Mouse (Mus musculus) lung, adult 2 months (tissue): ENCODE measurements around the gene Pthlh. TPM values are rescaled to one million over a fixed set of nuclear protein-coding genes. Genes with fewer than 3 reads are reported as not detected.

Experiments used
- DNase-seq: peaks from one replicate; pipeline ENCODE4 v3.0.0; 2022
- H3K4me1 ChIP-seq: fragments of 200-500 bp; 2 replicates; pipeline ENCODE4 v1.6.1; 2011; ENCODE audit warnings: low read length; ENCODE audit not compliant: control insufficient read depth, insufficient read depth
- H3K4me3 ChIP-seq: fragments of 200-500 bp; replicated peaks from 2 replicates; pipeline ENCODE3; 2011; ENCODE audit warnings: low read depth, mild to moderate bottlenecking, control low read depth, low read length; ENCODE audit errors: extremely low read depth
- CTCF ChIP-seq: fragments of 200-500 bp; IDR thresholded peaks from 2 replicates; pipeline ENCODE4 v1.5.1; 2011; ENCODE audit warnings: mild to moderate bottlenecking, low read length, control low read depth; ENCODE audit not compliant: insufficient read depth
- POLR2A ChIP-seq: fragments of 200-500 bp; IDR thresholded peaks from 2 replicates; pipeline ENCODE4 v1.6.1; 2011; ENCODE audit warnings: low read depth, mild to moderate bottlenecking, control low read depth, low read length, borderline replicate concordance; ENCODE audit errors: extremely low read depth
- WGBS: fragments of 180-500 bp; shearing (Covaris S2); methylation state at CpG from one replicate; pipeline ENCODE4 v1.1.7; 2018; 5-methylcytosine and 5-hydroxymethylcytosine counted together
- polyA plus RNA-seq: library from polyadenylated mRNA; depleted of rRNA; stranded (reverse); fragments of >200 nt; gene quantifications from 2 replicates; pipeline ENCODE4 v1.2.3, GENCODE M21; 2012; rRNA removed

Gene Pthlh
- polyA plus RNA-seq, 1 experiment = 0.76 TPM

- 61% methylated on average over 5 of the region's 5 CpGs for WGBS
- TF ChIP-seq CTCF = no peak
- no peak for TF ChIP-seq POLR2A
- no peak overlapping the region for H3K4me3 ChIP-seq
- no peaks in the 10 kb centered on the region for H3K4me1 ChIP-seq
- no peak for DNase-seq
Observed at GRCm38 (mm10) chr6:147207821-147208330, 56.1 kb downstream of the Pthlh start.

Other genes starting within 250 kb of the Pthlh start
- gene Rep15, start 231.6 kb downstream of the Pthlh start, polyA plus RNA-seq = 0.24 and 0.32 TPM in 2 replicates
- gene Mrps35, start 221.4 kb downstream of the Pthlh start, polyA plus RNA-seq = 5.2 and 6.2 TPM in 2 replicates
- 0.20 and 0.65 TPM in 2 replicates for gene Mansc4, start 177.2 kb downstream of the Pthlh start, polyA plus RNA-seq
- 11.5 and 12.0 TPM in 2 replicates for gene Klhl42, start 172.8 kb downstream of the Pthlh start, polyA plus RNA-seq
- gene Ccdc91, start 211.6 kb upstream of the Pthlh start, polyA plus RNA-seq = 19.5 and 22.9 TPM in 2 replicates